Mouse (Mus musculus) kidney, postnatal 14 days (tissue): Measurements from ENCODE around the gene Gm21887.
"Not testable (repeated sequence)": the region's sequence is repeated elsewhere in the genome, so short reads cannot be mapped to it uniquely, and the experiment has no call there.

Source experiments
- DNase-seq: peaks from one replicate; pipeline ENCODE4 v3.0.0; 2022; ENCODE audit warnings: mixed read lengths

Gm21887 gene

DNA sequence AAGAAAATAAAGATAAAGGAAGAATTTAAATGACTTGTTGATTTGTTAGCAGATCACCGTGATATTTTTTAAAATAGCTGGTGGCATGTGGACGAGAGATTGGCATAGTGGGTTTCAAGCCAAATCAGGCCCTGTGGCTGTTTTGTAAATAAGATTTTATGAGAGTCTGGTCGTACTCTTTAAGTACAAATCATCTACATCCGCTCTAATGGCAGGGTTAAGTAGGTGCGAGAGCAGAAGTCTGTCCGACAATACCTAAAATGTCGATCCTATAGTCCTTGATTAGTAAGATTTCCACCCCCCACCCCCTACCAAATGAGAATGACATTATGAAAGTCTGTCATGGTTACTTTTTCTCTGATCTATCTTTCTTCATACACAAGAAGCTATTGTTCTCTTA lies 25.1 kb upstream of the Gm21887 start:
- peak; percentile 5 for DNase-seq

DNA sequence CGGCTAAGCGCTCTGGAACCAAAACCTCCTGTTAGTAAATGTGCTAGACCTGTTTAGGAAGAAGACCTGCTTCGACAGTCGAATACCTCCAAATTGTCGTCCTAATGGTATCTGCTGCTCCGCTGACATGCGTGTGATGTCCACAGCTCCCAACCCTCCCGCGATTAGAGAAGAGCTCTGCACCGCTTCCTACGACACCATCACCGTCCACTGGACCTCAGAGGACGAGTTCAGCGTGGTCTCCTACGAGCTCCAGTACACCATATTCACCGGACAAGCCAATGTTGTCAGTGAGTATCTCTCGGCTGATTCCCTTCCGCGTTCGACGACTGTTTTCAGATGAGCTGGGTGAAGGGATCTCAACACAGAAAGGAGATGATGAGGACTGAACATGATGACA lies 24.6 kb upstream of the Gm21887 start:
- DNase-seq: peak; percentile 26

DNA sequence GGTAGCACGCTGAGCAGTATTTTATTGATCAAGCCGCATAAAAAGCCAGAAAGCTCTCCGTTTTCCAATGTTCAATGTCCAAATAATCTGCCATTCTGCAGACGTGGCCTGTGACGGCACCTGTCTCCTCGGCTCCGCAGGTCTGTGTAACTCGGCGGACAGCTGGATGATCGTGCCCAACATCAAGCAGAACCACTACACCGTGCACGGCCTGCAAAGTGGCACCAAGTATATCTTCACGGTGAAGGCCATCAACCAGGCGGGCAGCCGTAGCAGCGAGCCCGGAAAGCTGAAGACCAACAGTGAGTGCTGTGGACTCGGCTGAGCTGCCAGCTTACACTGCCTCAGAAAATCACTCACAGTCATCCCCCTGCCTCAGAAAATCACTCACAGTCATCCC lies 23.7 kb upstream of the Gm21887 start:
- peak; percentile 52 for DNase-seq

DNA sequence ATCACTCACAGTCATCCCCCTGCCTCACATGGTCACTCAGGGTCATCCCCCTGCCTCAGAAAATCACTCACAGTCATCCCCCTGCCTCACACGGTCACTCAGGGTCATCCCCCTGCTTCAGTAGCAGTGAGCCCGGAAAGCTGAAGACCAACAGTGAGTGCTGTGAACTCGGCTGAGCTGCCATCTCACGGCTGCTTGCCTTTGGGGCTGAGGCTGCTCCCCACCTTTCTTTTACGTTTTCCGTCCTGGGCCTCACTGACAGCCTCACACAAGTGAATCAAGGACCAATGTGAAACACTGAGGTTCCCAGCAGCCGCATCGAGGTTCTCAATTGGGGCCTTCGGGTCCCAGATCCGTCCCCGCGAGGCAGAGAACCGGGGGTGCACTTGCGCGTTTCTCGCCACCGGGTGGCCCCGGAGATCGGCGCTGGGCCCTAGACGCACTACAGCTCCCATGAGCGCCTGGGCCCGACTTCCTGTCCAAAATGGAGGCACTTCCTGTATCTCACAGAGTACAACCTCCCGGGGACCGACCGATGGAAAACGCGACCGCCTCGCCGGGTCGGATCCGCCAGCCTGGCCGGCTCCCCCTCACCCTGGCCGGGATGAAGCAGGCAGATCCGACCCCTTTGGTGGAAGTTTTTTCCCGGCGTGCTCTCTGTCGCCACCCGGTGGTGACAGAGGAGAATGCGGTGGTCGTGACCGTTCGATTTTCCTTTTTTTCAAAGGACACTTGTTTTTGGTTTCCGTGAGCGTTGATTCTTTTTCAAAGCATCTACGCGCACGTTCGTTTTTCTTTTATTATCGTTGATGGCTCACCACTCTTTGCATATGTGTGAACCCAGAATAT lies 22.7 kb upstream of the Gm21887 start:
- peak; percentile 87 for DNase-seq

DNA sequence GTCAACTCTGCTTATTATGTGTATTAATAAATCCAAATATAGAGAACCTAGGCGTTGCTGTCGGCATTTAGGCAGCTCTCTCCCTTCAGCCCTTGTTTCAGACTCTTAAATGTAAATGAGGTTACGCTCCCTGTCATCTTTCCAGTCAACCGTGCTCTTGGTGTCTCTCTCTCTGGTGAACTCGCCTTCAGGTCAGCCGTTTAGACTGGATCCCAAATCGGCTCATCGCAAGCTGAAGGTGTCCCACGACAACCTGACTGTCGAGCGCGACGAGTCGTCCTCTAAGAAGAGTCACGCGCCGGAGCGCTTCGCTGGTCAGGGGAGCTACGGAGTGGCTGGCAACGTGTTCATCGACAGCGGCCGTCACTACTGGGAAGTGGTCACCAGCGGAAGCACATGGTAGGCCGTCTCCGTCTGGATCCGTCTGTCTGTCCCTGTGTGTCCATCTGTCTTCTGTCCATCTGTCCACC lies 22.1 kb upstream of the Gm21887 start:
- peak; percentile 50 for DNase-seq

DNA sequence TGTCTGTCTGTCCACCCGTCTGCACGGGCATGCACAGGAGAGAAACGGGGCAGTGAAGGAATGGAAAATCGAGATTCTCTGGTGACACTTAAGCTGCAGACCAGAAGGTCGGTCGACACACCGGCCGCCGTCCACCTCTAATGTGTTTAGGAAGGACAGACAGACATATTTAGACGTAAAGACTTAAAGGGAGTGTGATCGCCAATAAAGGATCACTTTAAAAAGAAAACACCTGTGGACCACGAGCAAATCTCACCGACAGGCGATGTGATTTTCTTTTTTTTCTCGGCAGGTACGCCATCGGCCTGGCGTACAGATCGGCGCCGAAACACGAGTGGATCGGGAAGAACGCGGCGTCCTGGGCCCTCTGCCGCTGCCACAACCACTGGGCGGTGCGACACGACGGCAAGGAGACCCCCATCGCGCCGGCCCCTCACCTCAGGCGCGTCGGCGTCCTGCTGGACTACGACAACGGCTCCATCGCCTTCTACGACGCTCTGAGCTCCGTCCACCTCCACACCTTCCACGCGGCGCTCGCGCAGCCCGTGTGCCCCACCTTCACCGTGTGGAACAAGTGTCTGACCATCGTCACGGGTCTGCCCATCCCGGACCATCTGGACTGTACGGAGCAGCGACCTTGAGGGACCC lies 20.8 kb upstream of the Gm21887 start:
- DNase-seq: peak; percentile 54

DNA sequence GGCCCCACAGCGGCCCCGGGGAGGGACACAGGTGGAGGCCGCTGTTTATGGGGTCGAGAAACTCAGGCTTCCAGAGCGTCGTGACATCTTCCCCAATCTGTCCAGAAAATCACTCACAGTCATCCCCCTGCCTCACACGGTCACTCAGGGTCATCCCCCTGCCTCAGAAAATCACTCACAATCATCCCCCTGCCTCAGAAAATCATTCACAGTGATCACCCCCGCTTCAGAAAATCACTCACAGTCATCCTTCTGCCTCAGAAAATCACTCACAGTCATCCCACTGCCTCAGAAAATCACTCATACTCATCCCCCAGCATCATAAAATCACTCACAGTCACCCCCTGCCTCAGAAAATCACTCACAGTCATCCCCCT lies 20.3 kb upstream of the Gm21887 start:
- not testable (repeated sequence) for DNase-seq

DNA sequence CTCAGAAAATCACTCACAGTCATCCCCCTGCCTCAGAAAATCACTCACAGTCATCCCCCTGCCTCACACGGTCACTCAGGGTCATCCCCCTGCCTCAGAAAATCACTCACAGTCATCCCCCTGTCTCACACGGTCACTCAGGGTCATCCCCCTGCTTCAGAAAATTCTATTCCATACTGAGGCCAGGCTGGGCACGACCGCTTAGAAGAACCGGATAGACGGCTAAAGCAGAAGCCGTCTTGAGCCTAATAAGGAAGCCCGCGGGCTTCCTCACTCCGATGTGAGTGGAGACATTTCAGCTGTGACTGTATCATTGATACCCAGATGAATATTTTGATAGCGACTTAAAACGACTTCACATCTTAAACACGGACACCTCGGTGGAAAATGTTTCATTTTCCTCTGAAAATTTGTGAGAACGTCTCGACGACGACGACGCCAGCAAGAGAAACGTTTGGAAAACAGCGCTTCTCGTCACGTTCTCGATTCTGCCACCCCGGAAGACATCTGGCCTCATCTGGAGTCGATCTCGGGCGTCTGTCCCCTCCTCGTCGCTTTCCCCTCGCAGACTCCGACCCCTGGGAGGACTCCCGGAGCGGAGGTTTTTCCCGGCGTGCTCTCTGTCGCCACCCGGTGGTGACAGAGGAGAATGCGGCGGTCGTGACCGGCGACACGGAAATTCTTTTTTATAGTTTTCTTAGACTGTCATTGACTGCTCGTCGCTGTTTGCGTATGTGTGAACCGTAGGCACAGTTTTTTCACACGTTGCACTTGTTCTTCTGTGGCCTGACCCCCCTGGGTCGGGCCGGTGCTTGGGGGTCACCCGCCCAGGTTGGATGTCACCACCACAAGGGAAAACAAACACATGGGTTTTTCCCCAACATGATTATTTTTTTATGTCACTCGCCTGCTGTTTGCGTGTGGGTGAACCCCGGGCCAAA lies 19.5 kb upstream of the Gm21887 start:
- DNase-seq: peak; percentile 82

DNA sequence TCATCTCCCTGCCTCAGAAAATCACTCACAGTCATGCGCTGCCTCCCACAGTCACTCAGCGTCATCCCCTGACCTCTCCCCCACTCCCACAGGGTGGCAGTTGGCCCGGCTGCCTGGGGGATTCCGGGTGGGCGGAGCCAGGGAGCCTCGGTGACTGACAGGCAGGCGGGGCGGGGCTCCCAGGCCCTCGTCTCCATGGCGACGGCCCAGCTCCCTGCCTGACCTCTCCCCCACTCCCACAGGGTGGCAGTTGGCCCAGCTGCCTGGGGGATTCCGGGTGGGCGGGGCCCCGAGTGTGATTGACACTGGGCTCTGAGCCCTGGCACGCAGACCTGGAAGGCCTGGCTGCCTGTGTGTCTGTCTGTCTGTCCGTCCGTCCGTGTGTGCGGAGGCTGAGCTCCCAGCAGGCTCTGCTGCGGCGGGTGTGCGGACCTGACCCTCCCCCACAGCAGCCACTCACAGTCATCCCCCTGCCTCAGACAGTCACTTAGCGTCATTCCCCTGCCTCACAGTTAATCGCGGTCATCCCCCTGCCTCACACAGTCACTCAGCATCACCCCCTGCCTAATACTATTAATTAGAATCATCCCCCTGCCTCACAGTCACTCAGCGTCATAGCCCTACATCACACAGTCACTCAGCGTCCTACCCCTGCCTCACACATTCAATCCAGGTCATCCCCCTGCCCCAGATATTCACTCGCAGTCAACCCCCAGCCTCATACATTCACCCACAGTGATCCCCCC lies 18.2 kb upstream of the Gm21887 start:
- peak; percentile 100 for DNase-seq

DNA sequence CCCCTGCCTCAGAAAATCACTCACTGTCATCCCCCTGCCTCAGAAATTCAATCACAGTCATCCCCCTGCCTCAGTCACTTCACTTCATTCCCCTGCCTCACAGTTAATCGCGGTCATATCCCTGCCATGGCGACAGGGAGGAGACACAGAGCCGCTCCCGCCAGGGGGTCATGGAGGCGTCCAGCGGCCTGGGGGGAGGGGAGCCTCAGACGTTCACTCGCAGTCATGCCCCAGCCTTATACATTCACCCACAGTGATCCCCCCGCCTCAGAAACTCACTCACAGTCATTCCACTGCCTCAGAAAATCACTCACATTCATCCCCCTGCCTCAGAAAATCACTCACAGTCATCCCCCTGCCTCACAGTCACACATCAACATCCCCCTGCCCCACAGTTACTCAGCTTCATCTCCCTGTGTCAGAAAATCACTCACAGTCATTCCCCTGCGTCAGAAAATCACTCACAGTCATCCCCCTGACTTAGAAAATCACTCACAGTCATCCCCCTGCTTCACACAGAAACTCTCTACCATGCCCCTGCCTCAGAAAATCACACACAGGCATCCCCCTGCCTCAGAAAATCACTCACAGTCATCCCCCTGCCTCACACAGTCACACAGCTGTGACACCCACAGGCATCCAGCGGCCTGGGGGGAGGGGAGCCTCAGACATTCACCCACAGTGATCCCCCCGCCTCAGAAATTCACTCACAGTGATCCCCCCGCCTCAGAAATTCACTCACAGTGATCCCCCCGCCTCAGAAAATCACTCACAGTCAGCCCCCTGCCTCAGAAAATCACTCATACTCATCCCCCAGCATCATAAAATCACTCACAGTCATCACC lies 17.2 kb upstream of the Gm21887 start:
- not testable (repeated sequence) for DNase-seq

DNA sequence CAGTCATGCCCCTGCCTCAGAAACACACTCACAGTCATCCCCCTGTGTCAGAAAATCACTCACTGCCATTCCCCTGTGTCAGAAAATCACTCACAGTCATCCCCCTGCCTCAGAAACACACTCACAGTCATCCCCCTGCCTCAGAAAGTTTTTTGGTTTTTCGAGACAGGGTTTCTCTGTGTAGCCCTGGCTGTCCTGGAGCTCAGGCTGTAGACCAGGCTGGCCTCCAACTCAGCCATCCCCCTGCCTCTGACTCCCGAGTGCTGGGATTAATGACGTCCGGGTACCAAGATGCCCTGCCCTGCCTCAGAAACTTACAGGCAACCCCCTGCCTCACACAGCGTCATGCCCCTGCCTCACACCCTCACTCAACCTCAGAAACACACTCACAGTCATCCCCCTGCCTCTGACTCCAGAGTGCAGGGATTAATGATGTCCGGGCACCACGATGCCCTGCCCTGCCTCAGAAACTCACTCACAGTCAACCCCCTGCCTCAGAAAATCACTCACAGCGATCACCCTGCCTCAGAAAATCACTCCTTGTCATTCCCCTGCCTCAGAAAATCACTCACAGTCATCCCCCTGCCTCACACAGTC lies 16.4 kb upstream of the Gm21887 start:
- DNase-seq: not testable (repeated sequence)

DNA sequence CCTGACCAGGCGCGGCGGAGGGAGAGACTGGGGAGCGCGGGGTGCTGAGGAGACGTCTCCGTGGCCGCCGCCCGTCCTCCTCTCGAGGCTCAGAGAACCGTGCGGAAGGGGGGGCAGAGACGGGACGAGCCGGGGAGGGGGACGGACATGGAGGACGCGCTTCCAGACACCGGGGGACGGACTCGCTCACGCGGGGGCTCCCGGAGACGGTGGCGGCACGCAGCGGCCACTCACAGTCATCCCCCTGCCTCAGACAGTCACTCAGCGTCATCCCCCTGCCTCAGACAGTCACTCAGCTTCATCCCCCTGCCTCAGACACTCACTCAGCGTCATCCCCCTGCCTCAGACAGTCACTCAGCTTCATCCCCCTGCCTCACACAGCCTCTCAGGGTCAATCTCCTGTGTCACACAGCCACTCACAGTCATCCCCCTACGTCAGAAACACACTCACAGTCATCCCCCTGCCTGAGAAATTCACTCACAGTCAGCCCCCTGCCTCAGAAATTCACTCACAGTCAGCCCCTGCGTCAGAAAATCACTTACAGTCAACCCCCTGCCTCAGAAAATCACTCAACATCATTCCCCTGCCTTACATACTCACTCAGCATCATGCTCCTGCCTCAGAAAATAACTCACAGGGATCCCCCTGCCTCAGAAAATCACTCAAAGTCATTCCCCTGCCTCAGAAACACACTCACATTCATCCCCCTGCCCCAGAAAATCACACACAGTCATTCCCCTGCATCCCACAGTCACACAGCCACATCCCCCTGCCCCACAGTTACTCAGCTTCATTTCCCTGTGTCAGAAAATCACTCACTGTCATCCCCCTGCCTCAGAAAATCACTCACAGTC lies 15.2 kb upstream of the Gm21887 start:
- not testable (repeated sequence) for DNase-seq

DNA sequence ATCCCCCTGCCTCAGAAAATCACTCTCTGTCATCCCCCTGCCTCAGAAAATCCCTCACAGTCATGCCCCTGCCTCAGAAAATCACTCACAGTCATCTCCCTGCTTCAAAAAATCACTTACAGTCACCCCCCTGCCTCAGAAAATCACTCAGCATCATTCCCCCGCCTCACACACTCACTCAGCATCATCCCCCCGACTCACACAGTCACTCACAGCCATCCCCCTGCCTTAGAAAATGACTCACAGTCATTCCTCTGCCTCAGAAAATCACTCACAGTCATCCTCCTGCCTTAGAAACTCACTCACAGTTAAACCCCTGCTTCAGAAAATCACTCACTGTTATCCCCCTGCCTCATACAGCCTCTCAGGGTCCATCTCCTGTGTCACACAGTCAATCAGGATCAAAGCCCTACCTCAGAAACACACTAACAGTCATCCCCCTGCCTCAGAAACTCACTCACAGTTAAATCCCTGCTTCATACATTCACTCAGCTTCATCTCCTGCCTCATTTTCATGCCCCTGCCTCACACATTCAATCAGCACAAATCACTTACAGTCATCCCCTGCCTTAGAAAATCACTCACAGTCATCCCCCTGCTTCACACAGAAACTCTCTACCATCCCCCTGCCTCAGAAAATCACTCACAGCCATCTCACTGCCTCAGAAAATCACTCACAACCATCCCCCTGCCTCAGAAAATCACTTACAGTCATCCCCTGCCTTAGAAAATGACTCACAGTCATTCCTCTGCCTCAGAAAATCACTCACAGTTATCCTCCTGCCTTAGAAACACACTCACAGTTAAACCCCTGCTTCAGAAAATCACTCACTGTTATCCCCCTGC lies 14.4 kb upstream of the Gm21887 start:
- not testable (repeated sequence) for DNase-seq

DNA sequence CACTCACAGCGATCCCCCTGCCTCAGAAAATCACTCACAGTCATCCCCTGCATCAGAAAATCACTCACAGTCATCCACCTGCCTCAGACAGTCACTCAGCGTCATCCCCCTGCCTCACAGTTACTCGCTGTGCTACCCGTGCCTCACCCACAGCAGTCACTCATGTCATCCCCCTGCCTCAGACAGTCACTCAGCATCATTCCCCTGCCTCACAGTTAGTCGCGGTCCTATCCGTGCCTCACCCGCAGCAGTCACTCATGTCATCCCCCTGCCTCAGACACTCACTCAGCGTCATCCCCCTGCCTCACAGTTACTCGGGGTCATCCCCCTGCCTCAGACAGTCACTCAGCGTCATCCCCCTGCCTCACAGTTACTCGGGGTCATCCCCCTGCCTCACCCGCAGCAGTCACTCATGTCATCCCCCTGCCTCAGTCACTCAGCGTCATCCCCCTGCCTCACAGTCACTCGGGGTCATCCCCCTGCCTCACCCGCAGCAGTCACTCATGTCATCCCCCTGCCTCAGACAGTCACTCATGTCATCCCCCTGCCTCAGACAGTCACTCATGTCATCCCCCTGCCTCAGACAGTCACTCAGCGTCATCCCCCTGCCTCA lies 13.4 kb upstream of the Gm21887 start:
- not testable (repeated sequence) for DNase-seq

DNA sequence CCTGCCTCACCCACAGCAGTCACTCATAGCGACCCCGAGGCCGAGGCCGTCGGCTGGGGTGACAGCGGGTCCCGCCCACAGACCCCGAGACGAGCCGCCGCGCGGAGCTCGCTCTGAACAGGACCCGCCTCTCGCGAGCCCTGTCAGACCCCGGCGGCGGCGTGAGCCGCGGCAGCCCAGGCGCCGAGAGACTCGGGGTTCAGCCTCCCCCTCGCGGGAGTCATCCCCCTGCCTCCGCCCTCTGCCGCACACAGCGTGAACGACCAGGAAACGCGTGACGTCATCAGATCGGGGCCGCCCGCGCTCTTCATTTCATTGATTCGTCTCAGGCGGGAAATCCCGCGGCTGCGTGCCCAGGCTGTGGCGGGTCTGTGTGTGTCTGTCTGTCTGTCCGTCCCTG lies 12.5 kb upstream of the Gm21887 start:
- peak; percentile 85 for DNase-seq

DNA sequence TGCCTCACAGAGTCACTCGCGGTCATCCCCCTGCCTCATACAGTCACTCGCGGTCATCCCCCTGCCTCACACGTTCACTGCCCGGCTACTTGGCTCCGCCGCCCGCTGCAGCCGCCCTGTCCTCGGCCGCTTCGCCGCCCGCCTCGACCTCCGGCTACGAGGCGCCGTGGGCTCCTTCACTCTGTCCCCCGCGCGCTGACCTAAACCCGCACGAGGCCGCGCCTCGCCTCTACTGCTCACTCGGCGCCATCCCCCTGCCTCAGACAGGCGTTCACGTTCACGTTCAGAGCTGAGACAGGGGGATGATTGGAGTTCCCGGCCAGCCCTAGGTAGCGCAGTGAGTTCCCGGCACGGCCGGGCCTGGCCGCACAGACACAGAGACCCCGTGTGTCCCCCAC lies 12.0 kb upstream of the Gm21887 start:
- DNase-seq: not testable (repeated sequence)

DNA sequence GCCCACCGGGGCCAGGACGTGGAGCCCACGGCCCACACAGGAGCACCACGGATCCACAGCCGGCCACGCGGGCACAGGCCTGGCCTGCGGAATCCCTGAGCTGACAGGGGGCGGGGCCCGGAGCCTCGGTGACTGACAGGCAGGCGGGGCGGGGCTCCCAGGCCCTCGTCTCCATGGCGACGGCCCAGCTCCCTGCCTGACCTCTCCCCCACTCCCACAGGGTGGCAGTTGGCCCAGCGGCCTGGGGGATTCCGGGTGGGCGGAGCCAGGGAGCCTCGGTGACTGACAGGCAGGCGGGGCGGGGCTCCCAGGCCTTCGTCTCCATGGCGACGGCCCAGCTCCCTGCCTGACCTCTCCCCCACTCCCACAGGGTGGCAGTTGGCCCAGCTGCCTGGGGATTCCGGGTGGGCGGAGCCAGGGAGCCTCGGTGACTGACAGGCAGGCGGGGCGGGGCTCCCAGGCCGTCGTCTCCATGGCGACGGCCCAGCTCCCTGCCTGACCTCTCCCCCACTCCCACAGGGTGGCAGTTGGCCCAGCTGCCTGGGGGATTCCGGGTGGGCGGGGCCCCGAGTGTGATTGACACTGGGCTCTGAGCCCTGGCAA lies 11.5 kb upstream of the Gm21887 start:
- peak; percentile 100 for DNase-seq
